Mouse (Mus musculus) c-Kit-positive CD71-negative TER-119-negative erythroid progenitor cells, embryonic 14.5 days (primary cell): ENCODE results near the gene Slc22a12.

ENCODE experiments used
- DNase-seq: peaks from one replicate; pipeline ENCODE4 v3.0.0-alpha.2; 2013; ENCODE audit warnings: low read depth

The Slc22a12 gene

GRCm38 (mm10) chr19:6542367-6543034 lies at the start of gene Slc22a12:
Gene Slc22a12, minus strand, starts transcription at chr19:6543032.
- DNase-seq, result no peak

- DNase-seq, result no peak
Measured at GRCm38 (mm10) chr19:6572001-6572400, 29.2 kb upstream of the Slc22a12 start.

- no peak for DNase-seq
Measured at GRCm38 (mm10) chr19:6571476-6571875, 28.6 kb upstream of the Slc22a12 start.

GRCm38 (mm10) chr19:6569561-6569960 lies 26.7 kb upstream of the Slc22a12 start:
- no peak for DNase-seq

- no peak for DNase-seq
Measured at GRCm38 (mm10) chr19:6569021-6569420, 26.2 kb upstream of the Slc22a12 start.

- no peak for DNase-seq
Measured at GRCm38 (mm10) chr19:6566450-6566849, 23.6 kb upstream of the Slc22a12 start.

- DNase-seq, result no peak
Measured at GRCm38 (mm10) chr19:6565136-6565535, 22.3 kb upstream of the Slc22a12 start.

- no peak for DNase-seq
Measured at GRCm38 (mm10) chr19:6560246-6560815, 17.5 kb upstream of the Slc22a12 start.

- no peak for DNase-seq
Measured at GRCm38 (mm10) chr19:6559576-6559975, 16.7 kb upstream of the Slc22a12 start.

GRCm38 (mm10) chr19:6553819-6554582 lies 11.2 kb upstream of the Slc22a12 start:
- no peak for DNase-seq

- DNase-seq, result no peak
Measured at GRCm38 (mm10) chr19:6553174-6553573, 10.3 kb upstream of the Slc22a12 start.

GRCm38 (mm10) chr19:6552302-6553028 lies 9.6 kb upstream of the Slc22a12 start:
- peak; percentile 24 for DNase-seq

GRCm38 (mm10) chr19:6551215-6551614 lies 8.4 kb upstream of the Slc22a12 start:
- DNase-seq, result no peak

GRCm38 (mm10) chr19:6549566-6549965 lies 6.7 kb upstream of the Slc22a12 start:
- DNase-seq, result no peak

- DNase-seq, result no peak
Measured at GRCm38 (mm10) chr19:6548431-6549410, 5.9 kb upstream of the Slc22a12 start.

- DNase-seq, result no peak
Measured at GRCm38 (mm10) chr19:6547801-6548200, 5.0 kb upstream of the Slc22a12 start.

- no peak for DNase-seq
Measured at GRCm38 (mm10) chr19:6546096-6546495, 3.3 kb upstream of the Slc22a12 start.

- DNase-seq, result no peak
Measured at GRCm38 (mm10) chr19:6545481-6545880, 2.6 kb upstream of the Slc22a12 start.

- DNase-seq, result no peak
Measured at GRCm38 (mm10) chr19:6544712-6545111, 1.9 kb upstream of the Slc22a12 start.

GRCm38 (mm10) chr19:6543518-6543917 lies 686 bp upstream of the Slc22a12 start:
- no peak for DNase-seq

GRCm38 (mm10) chr19:6543035-6543383 lies 177 bp upstream of the Slc22a12 start:
- DNase-seq, result no peak
